Mouse (Mus musculus): Measurements from ENCODE around the gene Tfap4.

- TF ChIP-seq CTCF (IDR thresholded peaks at IDR 0.05; ENCODE audit: control insufficient read depth, insufficient read depth, insufficient read length) (no peak), MAX (IDR thresholded peaks at IDR 0.05) (no peak), MYOG (IDR thresholded peaks at IDR 0.05; ENCODE audit: control insufficient read depth, extremely low read depth, insufficient read length) (no peak), USF1 (IDR thresholded peaks at IDR 0.05; ENCODE audit: low read depth) (no peak)
These were observed 26.2 kb upstream of the Tfap4 start for GRCm38 (mm10) chr16:4585642-4586530.

Data from C2C12 (cell line).